Mouse (Mus musculus): ENCODE results near the gene Atg10. TPM values are rescaled to one million over a fixed set of nuclear protein-coding genes. Genes with fewer than 3 reads are reported as not detected.

The Atg10 gene
- polyA plus RNA-seq, 1 experiment from 2014 or later = 17.2 TPM

- Histone ChIP-seq H3K9me3 (ENCODE audit: control insufficient read depth, low read length) (no peaks in the 10 kb centered on the region), H3K4me3 (replicated peaks; ENCODE audit: low read length) (no peak overlapping the region), H3K4me2 (replicated peaks) (no peak overlapping the region), H3K4me1 (replicated peaks; ENCODE audit: control insufficient read depth, insufficient read depth, low read length) (peaks cover 12% of the 10 kb centered on the region; the same call in 1 of the 2 replicates), H3K27me3 (ENCODE audit: control insufficient read depth, insufficient read depth, low read length) (no peaks in the 10 kb centered on the region), H3K9ac (no peak overlapping the region), H3K27ac (no peak overlapping the region), H3K36me3 (replicated peaks; ENCODE audit: control insufficient read depth, insufficient read depth) (no peaks in the 10 kb centered on the region)
- WGBS = 96% methylated on average over 4 of the region's 4 CpGs
- no peak for ATAC-seq (ENCODE audit: low FRiP score)
- DNase-seq (ENCODE audit: low spot score) = no peak
Observed at GRCm38 (mm10) chr13:91221696-91222095, 2.1 kb downstream of the Atg10 start.

DNA sequence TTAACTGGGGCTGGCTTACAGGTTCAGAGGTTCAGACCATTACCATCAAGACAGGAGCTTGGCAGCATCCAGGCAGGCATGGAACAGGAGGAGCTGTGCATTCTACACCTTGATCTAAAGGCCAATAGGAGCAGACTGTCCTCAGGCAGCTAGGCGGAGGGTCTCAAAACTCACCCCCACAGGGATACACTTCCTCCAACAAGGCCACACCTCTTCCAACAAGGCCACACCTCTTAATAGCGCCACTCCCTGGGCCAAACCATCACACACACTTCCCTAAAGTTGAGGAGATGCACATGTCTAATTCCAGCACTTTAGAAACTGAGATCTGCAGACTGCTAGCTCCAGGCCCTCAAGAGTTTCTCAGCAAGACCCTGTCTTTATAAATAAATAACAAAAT lies 6.1 kb downstream of the Atg10 start:
- Histone ChIP-seq H3K27me3 (ENCODE audit: control insufficient read depth, insufficient read depth, low read length) (no peaks in the 10 kb centered on the region), H3K9me3 (ENCODE audit: control insufficient read depth, low read length) (no peaks in the 10 kb centered on the region), H3K9ac (no peak overlapping the region), H3K36me3 (replicated peaks; ENCODE audit: control insufficient read depth, insufficient read depth) (no peaks in the 10 kb centered on the region), H3K4me2 (replicated peaks) (no peak overlapping the region), H3K4me3 (replicated peaks; ENCODE audit: low read length) (no peak overlapping the region), H3K4me1 (replicated peaks; ENCODE audit: control insufficient read depth, insufficient read depth, low read length) (peaks cover under 1% of the 10 kb centered on the region; the same call in 1 of the 2 replicates), H3K27ac (no peak overlapping the region)
- ATAC-seq (ENCODE audit: low FRiP score) (no peak), DNase-seq (ENCODE audit: low spot score) (no peak)
- 91% methylated on average over 2 of the region's 2 CpGs for WGBS

- DNase-seq (ENCODE audit: low spot score) = no peak
- ATAC-seq (ENCODE audit: low FRiP score) = no peak
- Histone ChIP-seq H3K36me3 (replicated peaks; ENCODE audit: control insufficient read depth, insufficient read depth) (no peaks in the 10 kb centered on the region), H3K27me3 (ENCODE audit: control insufficient read depth, insufficient read depth, low read length) (no peaks in the 10 kb centered on the region), H3K4me2 (replicated peaks) (no peak overlapping the region), H3K9me3 (ENCODE audit: control insufficient read depth, low read length) (no peaks in the 10 kb centered on the region), H3K4me3 (replicated peaks; ENCODE audit: low read length) (no peak overlapping the region), H3K4me1 (replicated peaks; ENCODE audit: control insufficient read depth, insufficient read depth, low read length) (no peaks in the 10 kb centered on the region), H3K9ac (no peak overlapping the region), H3K27ac (no peak overlapping the region)
- 83% methylated on average over 3 of the region's 3 CpGs for WGBS
Observed at GRCm38 (mm10) chr13:91216656-91217205, 7.0 kb downstream of the Atg10 start.

- no peaks in the 10 kb centered on the region for H3K4me1 ChIP-seq (replicated peaks; ENCODE audit: control insufficient read depth, insufficient read depth, low read length)
- no peak overlapping the region for H3K27ac ChIP-seq
- no peaks in the 10 kb centered on the region for H3K36me3 ChIP-seq (replicated peaks; ENCODE audit: control insufficient read depth, insufficient read depth)
- no peak overlapping the region for H3K4me3 ChIP-seq (replicated peaks; ENCODE audit: low read length)
- 82% methylated on average over 8 of the region's 8 CpGs for WGBS
- H3K27me3 ChIP-seq (ENCODE audit: control insufficient read depth, insufficient read depth, low read length) = no peaks in the 10 kb centered on the region
- no peak overlapping the region for H3K4me2 ChIP-seq (replicated peaks)
- ATAC-seq (ENCODE audit: low FRiP score) = no peak
- DNase-seq (ENCODE audit: low spot score) = no peak
- no peak overlapping the region for H3K9ac ChIP-seq
- no peaks in the 10 kb centered on the region for H3K9me3 ChIP-seq (ENCODE audit: control insufficient read depth, low read length)
Observed at GRCm38 (mm10) chr13:91212958-91213357, 10.8 kb downstream of the Atg10 start.

- no peaks in the 10 kb centered on the region for H3K36me3 ChIP-seq (replicated peaks; ENCODE audit: control insufficient read depth, insufficient read depth)
- no peaks in the 10 kb centered on the region for H3K4me1 ChIP-seq (replicated peaks; ENCODE audit: control insufficient read depth, insufficient read depth, low read length)
- no peak overlapping the region for H3K9ac ChIP-seq
- H3K27ac ChIP-seq = no peak overlapping the region
- no peak overlapping the region for H3K4me3 ChIP-seq (replicated peaks; ENCODE audit: low read length)
- 87% methylated on average over 5 of the region's 5 CpGs for WGBS
- H3K4me2 ChIP-seq (replicated peaks) = no peak overlapping the region
- no peak for DNase-seq (ENCODE audit: low spot score)
- ATAC-seq (ENCODE audit: low FRiP score) = no peak
- H3K27me3 ChIP-seq (ENCODE audit: control insufficient read depth, insufficient read depth, low read length) = no peaks in the 10 kb centered on the region
- H3K9me3 ChIP-seq (ENCODE audit: control insufficient read depth, low read length) = no peaks in the 10 kb centered on the region
Observed at GRCm38 (mm10) chr13:91206237-91206636, 17.5 kb downstream of the Atg10 start.

DNA sequence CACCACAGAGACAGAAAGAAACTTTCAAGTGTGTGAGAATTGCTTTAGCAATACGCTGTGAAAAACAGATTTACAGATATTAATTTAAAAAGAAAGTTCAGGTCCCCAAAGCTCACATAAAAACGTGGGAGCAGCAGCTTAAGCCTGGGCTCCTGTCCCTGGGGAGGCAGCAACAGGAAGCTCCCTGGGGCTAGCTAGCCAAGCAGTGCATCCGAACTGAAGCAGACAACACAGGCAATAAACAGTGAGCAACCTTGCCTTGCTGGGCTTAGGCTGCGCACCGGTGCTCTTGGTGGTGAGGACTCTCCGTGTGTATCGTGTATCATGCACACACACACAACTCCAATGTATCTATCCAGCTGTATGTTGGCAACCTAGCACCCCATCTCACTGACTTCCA lies 21.2 kb downstream of the Atg10 start:
- H3K27ac ChIP-seq = no peak overlapping the region
- WGBS = 70% methylated on average over 7 of the region's 7 CpGs

GRCm38 (mm10) chr13:91187378-91188234 lies 36.2 kb downstream of the Atg10 start:
- Histone ChIP-seq H3K4me1 (replicated peaks; ENCODE audit: control insufficient read depth, insufficient read depth, low read length) (no peaks in the 10 kb centered on the region), H3K9ac (no peak overlapping the region), H3K9me3 (ENCODE audit: control insufficient read depth, low read length) (no peaks in the 10 kb centered on the region), H3K4me3 (replicated peaks; ENCODE audit: low read length) (no peak overlapping the region), H3K27me3 (ENCODE audit: control insufficient read depth, insufficient read depth, low read length) (no peaks in the 10 kb centered on the region), H3K27ac (no peak overlapping the region), H3K36me3 (replicated peaks; ENCODE audit: control insufficient read depth, insufficient read depth) (no peaks in the 10 kb centered on the region), H3K4me2 (replicated peaks) (no peak overlapping the region)
- ATAC-seq (ENCODE audit: low FRiP score) = no peak
- 91% methylated on average over 13 of the region's 13 CpGs for WGBS
- DNase-seq (ENCODE audit: low spot score) = no peak

More for the DNA sequence above, 21.2 kb downstream of the Atg10 start:
- Histone ChIP-seq H3K9ac (no peak overlapping the region), H3K4me2 (replicated peaks) (no peak overlapping the region), H3K36me3 (replicated peaks; ENCODE audit: control insufficient read depth, insufficient read depth) (no peaks in the 10 kb centered on the region), H3K9me3 (ENCODE audit: control insufficient read depth, low read length) (no peaks in the 10 kb centered on the region), H3K4me3 (replicated peaks; ENCODE audit: low read length) (no peak overlapping the region), H3K27me3 (ENCODE audit: control insufficient read depth, insufficient read depth, low read length) (no peaks in the 10 kb centered on the region), H3K4me1 (replicated peaks; ENCODE audit: control insufficient read depth, insufficient read depth, low read length) (no peaks in the 10 kb centered on the region)
- DNase-seq (ENCODE audit: low spot score) (no peak), ATAC-seq (ENCODE audit: low FRiP score) (no peak)

DNA sequence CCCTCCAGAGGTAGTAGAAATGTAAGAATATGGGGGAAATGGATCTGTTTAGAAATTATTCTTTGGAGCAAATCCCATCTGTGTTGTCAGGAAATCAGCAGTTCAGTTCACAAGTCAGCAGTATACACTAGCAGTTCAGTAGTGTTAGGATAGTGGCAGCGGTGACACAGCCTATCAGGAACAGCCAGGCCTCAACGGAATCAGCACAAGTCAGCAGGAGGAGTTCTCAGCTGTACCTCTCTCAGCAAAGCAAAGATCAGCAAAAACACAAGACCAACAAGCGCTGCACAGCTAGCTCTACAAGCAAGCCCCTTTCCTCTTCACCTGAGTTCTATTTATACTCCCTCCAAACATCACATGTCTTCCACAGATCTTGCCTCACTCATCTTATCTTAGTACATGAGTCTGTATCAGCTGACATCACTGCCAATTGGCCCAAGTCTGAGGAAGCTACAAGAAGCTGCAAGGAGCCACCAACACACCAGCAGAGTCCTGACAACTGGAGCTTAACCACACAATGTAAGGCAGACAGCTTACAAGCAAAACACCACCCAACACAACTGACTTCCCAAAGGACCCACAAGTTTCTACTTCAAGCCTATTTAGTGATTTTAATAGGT lies 38.4 kb downstream of the Atg10 start:
- no peaks in the 10 kb centered on the region for H3K27me3 ChIP-seq (ENCODE audit: control insufficient read depth, insufficient read depth, low read length)
- H3K9me3 ChIP-seq (ENCODE audit: control insufficient read depth, low read length) = no peaks in the 10 kb centered on the region
- no peak for ATAC-seq (ENCODE audit: low FRiP score)
- DNase-seq (ENCODE audit: low spot score) = no peak
- no peak overlapping the region for H3K9ac ChIP-seq
- 83% methylated on average over 3 of the region's 3 CpGs for WGBS
- H3K36me3 ChIP-seq (replicated peaks; ENCODE audit: control insufficient read depth, insufficient read depth) = no peaks in the 10 kb centered on the region
- no peak overlapping the region for H3K4me2 ChIP-seq (replicated peaks)
- H3K4me3 ChIP-seq (replicated peaks; ENCODE audit: low read length) = no peak overlapping the region
- no peaks in the 10 kb centered on the region for H3K4me1 ChIP-seq (replicated peaks; ENCODE audit: control insufficient read depth, insufficient read depth, low read length)
- H3K27ac ChIP-seq = no peak overlapping the region

- no peak overlapping the region for H3K4me2 ChIP-seq (replicated peaks)
- DNase-seq (ENCODE audit: low spot score) (no peak), ATAC-seq (ENCODE audit: low FRiP score) (no peak)
- WGBS = 73% methylated on average over 3 of the region's 3 CpGs
- no peaks in the 10 kb centered on the region for H3K36me3 ChIP-seq (replicated peaks; ENCODE audit: control insufficient read depth, insufficient read depth)
- H3K27me3 ChIP-seq (ENCODE audit: control insufficient read depth, insufficient read depth, low read length) = no peaks in the 10 kb centered on the region
- no peak overlapping the region for H3K4me3 ChIP-seq (replicated peaks; ENCODE audit: low read length)
- H3K4me1 ChIP-seq (replicated peaks; ENCODE audit: control insufficient read depth, insufficient read depth, low read length) = peaks cover 9% of the 10 kb centered on the region
- H3K9me3 ChIP-seq (ENCODE audit: control insufficient read depth, low read length) = no peaks in the 10 kb centered on the region
- no peak overlapping the region for H3K9ac ChIP-seq
- H3K27ac ChIP-seq = no peak overlapping the region
Observed at GRCm38 (mm10) chr13:91184226-91184625, 39.5 kb downstream of the Atg10 start.

Data from hindbrain, embryonic 14.5 days (tissue).